Mouse (Mus musculus) urinary bladder, postnatal 36 days (tissue): ENCODE results near the gene Ppp4r3a.

ENCODE experiments used
- DNase-seq, 2 experiments: peaks; one replicate each; pipeline ENCODE4 v3.0.0; 2022; ENCODE audit warnings: low spot score in 2 of 2, mixed read lengths in 1 of 2

Gene Ppp4r3a

GRCm38 (mm10) chr12:100993146-100993545 lies 90.4 kb downstream of the Ppp4r3a start:
- no peak for DNase-seq

GRCm38 (mm10) chr12:100992505-100992904 lies 91.0 kb downstream of the Ppp4r3a start:
- no peak for DNase-seq

- no peak for DNase-seq
These were observed 92.4 kb downstream of the Ppp4r3a start for GRCm38 (mm10) chr12:100991119-100991518.

- no peak for DNase-seq
These were observed 93.2 kb downstream of the Ppp4r3a start for GRCm38 (mm10) chr12:100990291-100990690.

GRCm38 (mm10) chr12:100989780-100990288 lies 93.7 kb downstream of the Ppp4r3a start:
- DNase-seq = no peak
